Mouse (Mus musculus): ENCODE results near the gene Plac8. TPM values are rescaled to one million over a fixed set of nuclear protein-coding genes. Genes with fewer than 3 reads are reported as not detected.

Plac8 gene
- 3.0 and 3.9 TPM in 2 replicates for polyA plus RNA-seq (2014; fragmentation: Nextera tagmentation; extraction: Ambion mirVana)

DNA sequence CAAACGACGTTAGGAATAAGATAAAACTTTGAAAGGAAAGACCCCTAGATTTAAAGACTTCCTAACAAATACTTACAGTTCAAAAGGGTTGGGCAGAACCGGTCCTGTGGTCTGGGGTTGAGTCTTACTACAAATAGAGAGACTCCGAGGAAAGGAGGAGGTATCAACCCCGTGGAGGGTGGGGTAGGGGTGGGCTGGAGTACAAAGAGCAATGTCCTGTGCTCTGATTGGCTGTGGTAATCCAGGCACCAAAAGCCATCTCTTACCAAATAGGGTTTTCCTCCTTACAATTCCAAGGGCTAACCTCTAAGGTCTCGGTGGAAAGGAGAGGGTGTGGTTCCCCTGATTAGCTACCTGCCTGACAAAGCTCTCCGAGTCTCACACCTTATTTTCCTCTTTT, at the start of gene Plac8:
TSS of gene Plac8 (minus strand) at position 177 of the 400 bp plus-strand sequence.
- no peak within 1 kb of the TSS for H3K4me3 ChIP-seq (ENCODE audit: low read depth, low read length)
- H3K4me1 ChIP-seq (replicated peaks; ENCODE audit: control insufficient read depth, insufficient read depth, low read length): no peaks in the 10 kb centered on the region
- no peak within 1 kb of the TSS for H3K4me2 ChIP-seq (replicated peaks; ENCODE audit: low read depth, low read length)
- H3K9me3 ChIP-seq (ENCODE audit: control insufficient read depth, low read length): no peaks in the 10 kb centered on the region
- no peak within 1 kb of the TSS for H3K9ac ChIP-seq (ENCODE audit: low read depth, low read length)
- no peaks in the 10 kb centered on the region for H3K36me3 ChIP-seq (ENCODE audit: control insufficient read depth, insufficient read depth, low read length)
- H3K27me3 ChIP-seq (ENCODE audit: control insufficient read depth, insufficient read depth, low read length): no peaks in the 10 kb centered on the region
- no peak for ATAC-seq (ENCODE audit: low FRiP score)
- WGBS: 42% methylated on average over 7 of the region's 7 CpGs
- no peak within 1 kb of the TSS for H3K27ac ChIP-seq (ENCODE audit: low read depth, low read length)
- DNase-seq (ENCODE audit: low spot score): no peak

DNA sequence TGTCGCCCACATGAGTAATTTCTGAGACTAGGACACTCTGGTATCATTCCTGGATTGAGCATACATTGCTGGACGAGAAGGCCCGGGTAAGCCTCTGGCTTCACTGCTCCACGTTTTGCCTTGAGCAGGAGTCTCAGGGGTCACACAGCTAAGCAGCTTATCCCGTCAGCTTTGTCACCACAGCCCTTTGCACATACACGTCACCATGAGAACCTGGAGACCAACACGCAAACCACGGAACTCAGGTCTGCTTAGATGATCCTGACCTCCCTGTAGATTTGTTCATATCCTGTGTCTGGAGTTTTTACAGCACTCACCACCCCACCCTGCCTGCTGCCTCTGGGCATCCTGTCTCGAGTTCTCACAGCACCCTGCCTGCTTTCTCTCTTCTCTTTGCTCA, 48.9 kb upstream of the Plac8 start:
- Histone ChIP-seq H3K4me1 (replicated peaks; ENCODE audit: control insufficient read depth, insufficient read depth, low read length) (no peaks in the 10 kb centered on the region), H3K36me3 (ENCODE audit: control insufficient read depth, insufficient read depth, low read length) (no peaks in the 10 kb centered on the region), H3K27me3 (ENCODE audit: control insufficient read depth, insufficient read depth, low read length) (no peaks in the 10 kb centered on the region), H3K4me3 (ENCODE audit: low read depth, low read length) (no peak overlapping the region), H3K9me3 (ENCODE audit: control insufficient read depth, low read length) (no peaks in the 10 kb centered on the region), H3K4me2 (replicated peaks; ENCODE audit: low read depth, low read length) (no peak overlapping the region), H3K9ac (ENCODE audit: low read depth, low read length) (no peak overlapping the region), H3K27ac (ENCODE audit: low read depth, low read length) (no peak overlapping the region)
- WGBS: 69% methylated on average over 9 of the region's 9 CpGs
- ATAC-seq (ENCODE audit: low FRiP score): no peak
- DNase-seq (ENCODE audit: low spot score): no peak

DNA sequence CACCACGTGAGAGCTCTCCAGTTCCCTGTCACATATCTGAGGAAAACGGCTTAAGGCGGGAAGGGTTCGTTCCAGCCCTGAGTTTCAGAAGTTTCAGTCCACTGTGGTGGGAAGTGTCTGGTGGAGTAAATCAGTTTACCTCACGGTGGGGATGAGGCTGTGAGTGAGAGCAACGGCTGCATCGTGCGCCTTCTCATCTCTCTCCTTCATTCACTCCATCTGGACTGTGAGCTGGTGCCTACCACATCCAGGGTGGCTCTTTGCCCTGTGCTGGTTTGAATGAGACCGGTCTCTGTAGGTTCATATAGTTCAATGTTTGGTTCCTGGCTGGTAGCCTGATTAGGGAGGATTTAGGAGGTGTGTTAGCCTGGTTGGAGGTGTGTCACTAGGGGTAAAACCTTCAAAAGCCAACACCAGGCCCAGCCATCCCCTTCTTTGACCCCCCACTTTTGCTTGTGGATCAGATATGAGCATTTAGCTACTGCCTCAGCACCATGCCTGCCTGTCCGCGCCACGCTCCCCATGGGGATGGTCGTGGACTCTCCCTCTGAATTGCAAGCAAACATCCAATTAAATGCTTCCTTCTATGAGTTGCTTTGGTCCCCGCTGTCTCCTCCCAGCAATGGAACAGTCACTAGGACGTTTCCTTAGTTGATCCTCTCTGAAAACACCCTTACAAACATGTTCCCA, 47.7 kb upstream of the Plac8 start:
- 91% methylated on average over 15 of the region's 15 CpGs for WGBS
- no peaks in the 10 kb centered on the region for H3K4me1 ChIP-seq (replicated peaks; ENCODE audit: control insufficient read depth, insufficient read depth, low read length)

DNA sequence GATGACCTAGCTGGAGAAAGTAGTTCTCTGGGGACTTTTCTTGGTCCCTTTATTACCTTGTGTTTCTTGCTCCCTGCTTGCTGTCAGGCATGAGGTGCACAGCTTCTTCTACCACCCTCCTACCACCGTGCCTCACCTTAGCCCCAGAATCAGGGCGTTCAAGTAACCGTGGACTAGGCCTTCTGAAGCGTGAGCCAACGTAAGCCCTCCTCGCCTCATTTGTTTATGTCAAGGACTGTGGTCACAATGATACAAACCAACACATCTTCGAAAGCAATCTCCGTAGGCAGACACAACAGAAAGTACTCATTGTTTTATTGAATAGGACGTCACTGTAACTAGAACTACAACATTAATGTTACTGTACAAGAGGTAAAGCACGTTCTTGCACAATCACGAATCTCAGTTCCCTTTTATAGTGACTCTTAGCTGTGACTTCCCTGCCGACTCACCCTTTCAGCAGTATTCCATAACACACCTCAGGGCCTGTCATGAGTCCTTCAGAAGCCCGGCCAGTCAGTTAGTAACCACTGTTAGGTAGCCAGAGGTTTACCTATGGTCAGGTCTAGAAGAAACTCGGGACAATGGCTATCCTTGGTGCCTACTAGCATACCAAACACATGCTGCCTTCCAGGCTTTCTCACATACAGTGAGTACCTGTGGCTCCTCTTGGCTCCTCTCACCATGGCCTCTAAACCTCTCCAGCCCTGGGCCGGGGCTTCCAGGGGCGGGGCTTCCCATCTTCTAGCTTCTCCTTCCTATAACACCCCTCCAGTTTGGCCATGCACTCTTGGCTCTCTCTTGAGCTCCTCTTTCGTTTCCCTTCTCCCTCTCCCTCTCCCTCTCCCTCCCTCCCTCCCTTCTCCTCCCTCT, 42.1 kb upstream of the Plac8 start:
- DNase-seq (ENCODE audit: low spot score): no peak
- H3K4me2 ChIP-seq (replicated peaks; ENCODE audit: low read depth, low read length): no peak overlapping the region

More for the DNA sequence above, 47.7 kb upstream of the Plac8 start:
- H3K36me3 ChIP-seq (ENCODE audit: control insufficient read depth, insufficient read depth, low read length): no peaks in the 10 kb centered on the region
- no peak overlapping the region for H3K27ac ChIP-seq (ENCODE audit: low read depth, low read length)
- H3K9ac ChIP-seq (ENCODE audit: low read depth, low read length): no peak overlapping the region
- DNase-seq (ENCODE audit: low spot score) (no peak), ATAC-seq (ENCODE audit: low FRiP score) (no peak)
- no peak overlapping the region for H3K4me3 ChIP-seq (ENCODE audit: low read depth, low read length)
- H3K9me3 ChIP-seq (ENCODE audit: control insufficient read depth, low read length): no peaks in the 10 kb centered on the region
- H3K4me2 ChIP-seq (replicated peaks; ENCODE audit: low read depth, low read length): no peak overlapping the region
- H3K27me3 ChIP-seq (ENCODE audit: control insufficient read depth, insufficient read depth, low read length): no peaks in the 10 kb centered on the region

DNA sequence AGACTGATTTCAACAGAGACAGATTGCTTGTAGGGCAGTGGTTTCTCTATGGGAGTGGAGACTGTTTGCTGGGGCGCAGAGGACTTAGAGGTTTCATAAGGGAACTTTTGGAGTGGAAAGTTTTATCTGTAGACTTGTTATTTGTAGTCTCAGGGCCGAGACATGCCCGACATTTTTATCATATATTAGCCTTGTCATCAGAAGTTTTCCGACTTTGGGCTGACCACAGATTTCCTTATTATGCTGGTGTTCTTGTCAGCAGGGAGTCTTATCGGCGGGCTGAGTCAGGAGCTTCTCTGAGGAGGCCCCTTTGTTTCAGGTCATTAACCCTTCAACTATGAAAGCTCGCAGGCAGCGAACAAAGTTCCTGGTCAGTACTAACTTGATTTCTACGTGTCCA, 35.8 kb upstream of the Plac8 start:
- Histone ChIP-seq H3K9me3 (ENCODE audit: control insufficient read depth, low read length) (no peaks in the 10 kb centered on the region), H3K4me3 (ENCODE audit: low read depth, low read length) (no peak overlapping the region), H3K4me1 (replicated peaks; ENCODE audit: control insufficient read depth, insufficient read depth, low read length) (no peaks in the 10 kb centered on the region), H3K36me3 (ENCODE audit: control insufficient read depth, insufficient read depth, low read length) (no peaks in the 10 kb centered on the region), H3K4me2 (replicated peaks; ENCODE audit: low read depth, low read length) (no peak overlapping the region), H3K27me3 (ENCODE audit: control insufficient read depth, insufficient read depth, low read length) (no peaks in the 10 kb centered on the region), H3K27ac (ENCODE audit: low read depth, low read length) (no peak overlapping the region), H3K9ac (ENCODE audit: low read depth, low read length) (no peak overlapping the region)
- WGBS: 92% methylated on average over 9 of the region's 9 CpGs
- ATAC-seq (ENCODE audit: low FRiP score) (no peak), DNase-seq (ENCODE audit: low spot score) (no peak)

More for the DNA sequence above, 42.1 kb upstream of the Plac8 start:
- Histone ChIP-seq H3K9ac (ENCODE audit: low read depth, low read length) (no peak overlapping the region), H3K4me1 (replicated peaks; ENCODE audit: control insufficient read depth, insufficient read depth, low read length) (no peaks in the 10 kb centered on the region), H3K27me3 (ENCODE audit: control insufficient read depth, insufficient read depth, low read length) (no peaks in the 10 kb centered on the region), H3K9me3 (ENCODE audit: control insufficient read depth, low read length) (no peaks in the 10 kb centered on the region), H3K4me3 (ENCODE audit: low read depth, low read length) (no peak overlapping the region), H3K36me3 (ENCODE audit: control insufficient read depth, insufficient read depth, low read length) (no peaks in the 10 kb centered on the region), H3K27ac (ENCODE audit: low read depth, low read length) (no peak overlapping the region)
- ATAC-seq (ENCODE audit: low FRiP score): no peak
- WGBS: 89% methylated on average over 17 of the region's 17 CpGs

DNA sequence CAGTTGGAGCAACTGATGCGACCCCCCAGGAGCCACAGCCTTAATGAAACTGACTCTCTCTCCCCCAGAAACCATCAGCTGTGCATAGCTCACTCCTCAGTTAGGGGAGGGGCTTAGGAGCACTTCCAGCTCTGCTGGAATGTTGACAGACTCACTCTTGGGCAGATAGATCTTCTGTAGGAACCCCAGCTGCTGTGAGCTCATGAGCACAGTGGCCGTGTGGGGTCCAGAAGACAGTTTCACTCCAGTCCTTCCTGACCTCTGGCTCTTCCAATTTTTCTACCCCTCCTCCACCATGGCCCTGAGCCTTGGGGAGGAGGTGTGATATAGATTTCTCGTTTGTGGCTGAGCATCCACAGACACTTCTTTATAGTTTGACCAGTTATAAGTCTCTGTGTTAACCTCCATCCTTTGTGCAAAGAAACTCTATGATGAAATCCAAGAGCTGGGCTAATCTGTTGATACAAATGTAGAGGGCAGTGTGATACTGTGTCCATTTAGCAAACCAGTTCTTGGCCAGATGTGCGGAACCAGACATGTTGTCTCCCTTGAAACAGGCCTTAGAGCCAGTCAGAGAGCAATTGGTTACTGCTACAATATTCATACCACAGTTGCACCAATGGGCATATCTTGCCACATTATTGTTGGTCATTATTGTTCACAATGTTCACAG, 35.2 kb upstream of the Plac8 start:
- H3K9ac ChIP-seq (ENCODE audit: low read depth, low read length): no peak overlapping the region
- H3K9me3 ChIP-seq (ENCODE audit: control insufficient read depth, low read length): no peaks in the 10 kb centered on the region
- ATAC-seq (ENCODE audit: low FRiP score) (no peak), DNase-seq (ENCODE audit: low spot score) (no peak)
- H3K27ac ChIP-seq (ENCODE audit: low read depth, low read length): no peak overlapping the region
- H3K4me2 ChIP-seq (replicated peaks; ENCODE audit: low read depth, low read length): no peak overlapping the region
- WGBS: 78% methylated on average over 4 of the region's 4 CpGs
- H3K27me3 ChIP-seq (ENCODE audit: control insufficient read depth, insufficient read depth, low read length): no peaks in the 10 kb centered on the region
- H3K4me3 ChIP-seq (ENCODE audit: low read depth, low read length): no peak overlapping the region
- no peaks in the 10 kb centered on the region for H3K4me1 ChIP-seq (replicated peaks; ENCODE audit: control insufficient read depth, insufficient read depth, low read length)
- H3K36me3 ChIP-seq (ENCODE audit: control insufficient read depth, insufficient read depth, low read length): no peaks in the 10 kb centered on the region

DNA sequence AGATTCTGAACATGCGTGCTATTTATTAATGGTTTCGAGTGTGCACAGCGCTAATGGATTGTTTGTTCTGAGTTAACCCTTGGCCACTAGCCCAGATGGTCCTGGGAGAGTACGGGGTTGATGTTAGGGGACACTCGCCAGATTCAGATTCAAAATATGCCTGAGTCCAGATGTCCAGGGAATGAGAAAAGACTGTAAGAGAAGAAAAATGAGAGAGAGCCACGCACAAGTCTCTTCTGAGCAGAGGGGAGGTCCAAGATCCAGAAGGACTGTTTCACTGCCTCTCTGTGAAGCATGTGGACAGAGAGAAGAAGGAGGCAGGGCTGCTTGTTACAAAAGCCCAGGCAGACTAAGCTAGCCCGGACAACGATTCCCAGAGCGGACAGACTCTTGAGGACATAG, 33.8 kb upstream of the Plac8 start:
- Histone ChIP-seq H3K9me3 (ENCODE audit: control insufficient read depth, low read length) (no peaks in the 10 kb centered on the region), H3K36me3 (ENCODE audit: control insufficient read depth, insufficient read depth, low read length) (no peaks in the 10 kb centered on the region), H3K4me3 (ENCODE audit: low read depth, low read length) (no peak overlapping the region), H3K27me3 (ENCODE audit: control insufficient read depth, insufficient read depth, low read length) (no peaks in the 10 kb centered on the region), H3K27ac (ENCODE audit: low read depth, low read length) (no peak overlapping the region), H3K9ac (ENCODE audit: low read depth, low read length) (no peak overlapping the region), H3K4me2 (replicated peaks; ENCODE audit: low read depth, low read length) (no peak overlapping the region), H3K4me1 (replicated peaks; ENCODE audit: control insufficient read depth, insufficient read depth, low read length) (no peaks in the 10 kb centered on the region)
- WGBS: 77% methylated on average over 9 of the region's 9 CpGs
- DNase-seq (ENCODE audit: low spot score) (no peak), ATAC-seq (ENCODE audit: low FRiP score) (no peak)

DNA sequence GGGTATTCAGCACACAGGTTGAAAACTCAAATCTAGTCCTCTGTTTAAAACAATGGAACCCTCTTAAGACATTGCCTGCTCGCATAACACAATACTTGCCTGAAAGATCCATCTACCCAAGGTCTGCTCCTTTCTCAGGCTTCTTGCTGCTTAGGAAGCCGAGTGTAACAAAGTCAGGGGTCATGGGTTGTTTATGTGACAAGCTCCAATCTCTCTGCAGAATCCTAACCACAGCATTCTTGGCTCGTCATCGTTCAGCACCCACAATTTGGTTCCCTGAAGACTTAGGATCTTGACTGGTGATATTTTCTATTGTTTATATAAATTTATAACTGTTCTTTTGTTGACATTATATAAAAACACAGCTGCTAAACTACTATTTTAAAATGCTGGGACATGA, 32.0 kb upstream of the Plac8 start:
- ATAC-seq (ENCODE audit: low FRiP score): no peak
- WGBS: 78% methylated on average over 4 of the region's 4 CpGs
- H3K9ac ChIP-seq (ENCODE audit: low read depth, low read length): no peak overlapping the region

More for the DNA sequence above, 32.0 kb upstream of the Plac8 start:
- DNase-seq (ENCODE audit: low spot score): no peak
- Histone ChIP-seq H3K4me1 (replicated peaks; ENCODE audit: control insufficient read depth, insufficient read depth, low read length) (no peaks in the 10 kb centered on the region), H3K4me2 (replicated peaks; ENCODE audit: low read depth, low read length) (no peak overlapping the region), H3K27ac (ENCODE audit: low read depth, low read length) (no peak overlapping the region), H3K4me3 (ENCODE audit: low read depth, low read length) (no peak overlapping the region), H3K9me3 (ENCODE audit: control insufficient read depth, low read length) (no peaks in the 10 kb centered on the region), H3K36me3 (ENCODE audit: control insufficient read depth, insufficient read depth, low read length) (no peaks in the 10 kb centered on the region), H3K27me3 (ENCODE audit: control insufficient read depth, insufficient read depth, low read length) (no peaks in the 10 kb centered on the region)
